Mouse (Mus musculus) cerebellum, postnatal 36 days (tissue): ENCODE results near the gene Mfsd14a.

Experiments
- DNase-seq, 2 experiments: peaks; one replicate each; pipeline ENCODE4 v3.0.0; 2021 to 2022; ENCODE audit warnings: mixed read lengths in 2 of 2

The Mfsd14a gene

GRCm38 (mm10) chr3:116652033-116652446, 10.4 kb downstream of the Mfsd14a start:
- no peak for DNase-seq

- DNase-seq: no peak
Observed at GRCm38 (mm10) chr3:116650698-116651097, 11.8 kb downstream of the Mfsd14a start.

GRCm38 (mm10) chr3:116648805-116649204, 13.7 kb downstream of the Mfsd14a start:
- DNase-seq: no peak

GRCm38 (mm10) chr3:116646387-116646786, 16.1 kb downstream of the Mfsd14a start:
- no peak for DNase-seq

GRCm38 (mm10) chr3:116642373-116642772, 20.1 kb downstream of the Mfsd14a start:
- DNase-seq: no peak

GRCm38 (mm10) chr3:116641811-116642371, 20.6 kb downstream of the Mfsd14a start:
- DNase-seq: no peak

GRCm38 (mm10) chr3:116640024-116640423, 22.5 kb downstream of the Mfsd14a start:
- no peak for DNase-seq

GRCm38 (mm10) chr3:116638572-116638971, 23.9 kb downstream of the Mfsd14a start:
- DNase-seq: no peak

GRCm38 (mm10) chr3:116637693-116638476, 24.6 kb downstream of the Mfsd14a start:
- no peak for DNase-seq

GRCm38 (mm10) chr3:116635799-116636198, 26.7 kb downstream of the Mfsd14a start:
- DNase-seq: no peak

- no peak for DNase-seq
Observed at GRCm38 (mm10) chr3:116634853-116635252, 27.6 kb downstream of the Mfsd14a start.

- DNase-seq: no peak
Observed at GRCm38 (mm10) chr3:116634091-116634490, 28.4 kb downstream of the Mfsd14a start.

GRCm38 (mm10) chr3:116632971-116633370, 29.5 kb downstream of the Mfsd14a start:
- DNase-seq: no peak

- no peak for DNase-seq
Observed at GRCm38 (mm10) chr3:116631459-116631858, 31.0 kb downstream of the Mfsd14a start.

- no peak for DNase-seq
Observed at GRCm38 (mm10) chr3:116622641-116623040, 39.8 kb downstream of the Mfsd14a start.

- DNase-seq: no peak
Observed at GRCm38 (mm10) chr3:116620636-116621370, 41.7 kb downstream of the Mfsd14a start.

- no peak for DNase-seq
Observed at GRCm38 (mm10) chr3:116618855-116619254, 43.6 kb downstream of the Mfsd14a start.

- no peak for DNase-seq
Observed at GRCm38 (mm10) chr3:116615318-116616068, 47.0 kb downstream of the Mfsd14a start.

GRCm38 (mm10) chr3:116614295-116614892, 48.1 kb downstream of the Mfsd14a start, which contains the start of gene Trmt13:
Gene Trmt13, minus strand, starts transcription at chr3:116614587.
- no peak for DNase-seq

- DNase-seq: no peak
Observed at GRCm38 (mm10) chr3:116604570-116604969, 57.9 kb downstream of the Mfsd14a start.

- no peak for DNase-seq
Observed at GRCm38 (mm10) chr3:116601781-116602180, 60.7 kb downstream of the Mfsd14a start.

- DNase-seq: no peak
Observed at GRCm38 (mm10) chr3:116601005-116601404, 61.5 kb downstream of the Mfsd14a start.
